Mouse (Mus musculus): ENCODE measurements around the gene Csn1s2b. TPM values are rescaled to one million over a fixed set of nuclear protein-coding genes. Genes with fewer than 3 reads are reported as not detected.
"Not testable (repeated sequence)": the region's sequence is repeated elsewhere in the genome, so short reads cannot be mapped to it uniquely, and the experiment has no call there.

The Csn1s2b gene
- 0.25 and 0.35 TPM in 2 replicates for total RNA-seq (2017)

DNA sequence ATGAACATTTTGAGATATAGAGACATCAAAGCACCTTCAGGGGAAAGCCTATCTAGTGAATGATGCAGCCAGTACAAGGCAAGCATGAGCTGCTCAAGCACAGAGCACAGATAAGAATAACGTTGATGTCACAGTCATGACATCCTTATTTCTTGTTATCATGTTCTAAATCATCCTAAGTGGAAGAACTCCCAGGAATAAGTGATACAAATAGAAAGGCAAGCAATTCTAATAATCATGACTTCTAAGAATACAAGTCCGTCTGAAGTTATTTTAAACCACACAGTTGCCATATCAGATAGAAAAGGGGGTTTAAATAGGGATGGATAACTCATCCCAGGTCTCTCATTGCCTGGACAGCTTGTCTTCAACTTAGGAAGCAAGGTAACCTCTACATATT, at the start of gene Csn1s2b:
TSS of gene Csn1s2b (plus strand) at position 301 of the 400 bp plus-strand sequence.
- ATAC-seq (ENCODE audit: extremely low read depth, insufficient number of reproducible peaks, low FRiP score, poor library complexity, severe bottlenecking) = no peak

DNA sequence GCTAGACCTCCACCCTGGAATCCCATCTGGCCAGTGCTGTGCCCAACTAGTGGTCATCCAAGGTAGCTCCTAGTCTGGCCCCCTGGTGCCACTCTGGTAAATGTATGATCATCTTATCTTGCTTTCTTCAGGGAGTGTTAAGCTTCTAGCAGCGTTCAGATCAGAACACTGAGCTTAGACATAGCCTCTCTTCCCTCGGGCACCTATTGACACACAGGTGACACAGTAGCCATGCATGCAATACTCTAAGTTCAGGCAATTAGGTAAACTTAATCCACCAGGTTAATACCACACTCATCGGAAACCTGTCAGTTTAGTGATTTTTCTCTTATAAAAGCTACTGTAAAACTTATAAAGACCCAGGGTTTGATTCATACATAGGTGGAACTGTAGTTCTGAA, 43.3 kb upstream of the Csn1s2b start:
- ATAC-seq (ENCODE audit: extremely low read depth, insufficient number of reproducible peaks, low FRiP score, poor library complexity, severe bottlenecking) = no peak

DNA sequence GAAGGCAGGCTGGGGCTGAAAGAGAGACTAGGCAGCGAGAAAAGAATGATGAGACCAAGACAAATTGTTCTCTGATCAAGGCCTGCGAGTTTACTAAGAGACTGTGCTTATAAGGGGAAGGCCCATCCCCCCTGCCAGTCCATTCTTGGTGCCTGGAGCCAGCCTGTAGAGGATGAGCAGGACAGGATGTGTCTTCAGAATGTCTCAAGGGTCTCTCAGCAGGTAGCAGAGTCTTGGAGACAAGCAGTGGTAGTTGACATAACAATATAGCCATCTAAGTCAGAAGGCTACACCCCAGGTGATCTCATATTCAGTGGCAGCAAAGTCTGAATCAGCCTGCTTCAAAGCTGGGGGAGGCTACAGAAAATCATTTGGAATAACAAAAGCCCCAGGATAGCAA, 35.7 kb upstream of the Csn1s2b start:
- ATAC-seq (ENCODE audit: extremely low read depth, insufficient number of reproducible peaks, low FRiP score, poor library complexity, severe bottlenecking) = not testable (repeated sequence)

DNA sequence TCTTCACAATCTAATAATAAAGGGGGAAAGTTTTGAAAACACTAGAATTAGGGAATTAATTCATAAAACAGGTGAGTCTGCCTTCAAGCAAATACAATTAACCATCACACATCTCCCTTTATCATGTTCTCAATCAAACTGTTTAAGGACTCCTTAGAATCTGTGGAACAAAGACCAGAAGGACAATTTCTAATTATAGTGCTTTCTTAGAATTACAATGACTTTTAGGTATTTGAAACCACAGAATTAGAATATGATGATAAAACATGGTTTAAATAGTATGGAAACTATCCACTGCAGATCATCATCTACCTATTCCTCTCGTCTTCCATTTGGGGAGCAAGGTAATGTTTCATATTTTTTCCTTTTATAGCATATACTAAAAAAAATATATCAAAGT, 33.6 kb upstream of the Csn1s2b start, which contains the start of gene Csn1s2a:
TSS of gene Csn1s2a (plus strand) at position 301 of the 400 bp plus-strand sequence.
- ATAC-seq (ENCODE audit: extremely low read depth, insufficient number of reproducible peaks, low FRiP score, poor library complexity, severe bottlenecking) = no peak

DNA sequence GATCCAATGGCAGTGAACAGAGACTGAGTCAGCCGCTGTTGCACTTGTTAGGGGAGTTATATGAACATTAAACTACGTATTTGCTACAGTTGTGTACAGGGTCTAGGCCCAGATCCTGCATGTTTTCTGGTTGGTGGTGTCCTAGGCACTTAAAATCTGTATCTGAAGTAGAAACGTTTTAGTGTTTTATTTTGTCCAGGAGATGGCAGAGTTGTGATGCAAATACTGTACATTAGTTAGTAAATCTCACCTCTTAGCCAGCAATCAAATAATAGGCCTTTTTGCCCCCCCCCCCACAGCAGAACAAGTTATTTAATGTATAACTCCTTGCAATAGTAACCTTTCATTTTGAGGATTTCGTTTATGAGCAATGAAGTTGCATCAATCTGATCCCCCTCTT, 25.2 kb upstream of the Csn1s2b start:
- ATAC-seq (ENCODE audit: extremely low read depth, insufficient number of reproducible peaks, low FRiP score, poor library complexity, severe bottlenecking) = no peak

DNA sequence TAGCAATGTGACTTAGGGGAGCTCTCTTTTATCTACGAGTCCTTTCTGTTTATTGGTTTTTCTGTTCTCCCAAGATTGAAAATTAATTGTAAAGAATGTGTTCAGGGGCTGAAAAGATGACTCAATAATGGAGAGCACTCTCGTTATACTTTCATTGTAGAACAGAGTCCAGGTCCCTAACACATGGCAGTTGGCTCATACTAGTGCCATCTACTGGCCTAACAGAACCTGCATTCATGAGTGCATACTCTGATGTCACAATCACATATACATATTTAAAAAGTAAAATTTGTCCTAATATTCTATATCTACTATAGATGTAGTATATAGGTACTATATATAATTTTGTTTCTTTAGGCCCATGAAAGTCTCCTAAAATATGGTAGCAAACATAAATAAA, 1.4 kb downstream of the Csn1s2b start:
- ATAC-seq (ENCODE audit: extremely low read depth, insufficient number of reproducible peaks, low FRiP score, poor library complexity, severe bottlenecking) = no peak

DNA sequence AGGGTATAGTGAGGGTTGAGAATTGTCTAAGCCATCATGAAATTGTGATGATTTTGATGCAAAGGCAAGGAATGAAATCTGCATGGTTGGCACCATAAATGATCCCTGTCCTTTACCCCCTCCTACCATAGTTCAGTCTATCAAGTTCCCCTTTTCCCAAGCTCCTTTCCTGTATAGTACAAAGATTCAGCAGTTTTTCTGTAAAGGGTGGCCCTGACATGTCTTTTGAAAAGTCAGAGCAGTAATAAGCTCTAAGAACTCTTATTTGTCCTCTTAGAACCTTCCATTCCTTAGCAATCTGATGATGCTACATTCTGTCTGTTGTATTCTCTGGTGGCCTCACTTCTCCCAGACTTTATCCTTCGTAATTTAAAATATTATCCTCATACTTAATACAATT, 17.5 kb downstream of the Csn1s2b start, which contains the start of gene Prr27:
TSS of gene Prr27 (plus strand) at position 301 of the 400 bp plus-strand sequence.
- no peak for ATAC-seq (ENCODE audit: extremely low read depth, insufficient number of reproducible peaks, low FRiP score, poor library complexity, severe bottlenecking)

DNA sequence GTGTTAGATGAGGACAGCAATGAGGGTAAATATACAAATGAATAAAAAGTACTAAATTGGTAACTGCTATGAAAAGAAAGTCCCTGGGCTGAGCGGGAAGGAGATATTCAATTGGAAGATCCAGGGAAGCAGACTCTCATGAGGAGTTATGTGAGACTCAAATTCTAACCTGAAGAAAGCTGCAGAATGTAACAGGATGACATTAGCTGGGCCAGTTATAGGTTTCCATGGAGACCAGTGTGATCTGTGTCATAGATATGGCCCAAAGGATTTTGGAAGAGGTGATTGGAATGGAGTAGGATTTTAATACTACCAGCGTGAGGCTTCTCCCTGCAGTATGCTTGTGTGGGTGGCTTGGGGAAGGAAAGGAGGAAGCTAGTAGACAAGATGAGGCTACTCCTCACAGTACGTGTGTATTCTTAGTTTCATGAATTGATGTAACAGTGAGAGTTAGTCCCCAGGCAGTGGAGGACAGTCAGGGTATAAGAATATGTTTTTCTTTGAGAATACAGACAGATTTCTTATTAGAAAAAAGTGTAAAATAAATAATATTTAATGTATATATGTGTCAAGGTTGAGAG, 47.3 kb downstream of the Csn1s2b start:
- ATAC-seq (ENCODE audit: extremely low read depth, insufficient number of reproducible peaks, low FRiP score, poor library complexity, severe bottlenecking) = no peak

DNA sequence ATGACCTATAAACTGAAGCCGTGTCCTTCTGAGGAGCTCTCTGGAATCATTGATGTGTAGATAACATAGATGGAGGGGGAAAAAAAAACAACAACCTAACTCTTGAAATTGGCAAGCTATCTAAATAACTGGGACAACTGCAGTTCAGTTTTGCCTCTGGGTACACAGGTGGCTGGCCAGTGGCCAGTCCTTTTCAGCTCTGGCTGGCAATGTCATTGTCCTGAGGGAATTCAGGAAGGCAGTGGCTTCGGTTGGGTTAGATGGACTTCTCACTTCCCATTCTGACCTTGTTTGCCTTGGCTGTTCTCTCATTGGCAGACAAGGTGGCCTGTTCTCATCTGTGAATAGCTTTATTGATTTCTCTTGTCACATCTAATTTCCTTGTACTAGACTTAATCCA, 62.2 kb downstream of the Csn1s2b start:
- no peak for ATAC-seq (ENCODE audit: extremely low read depth, insufficient number of reproducible peaks, low FRiP score, poor library complexity, severe bottlenecking)

DNA sequence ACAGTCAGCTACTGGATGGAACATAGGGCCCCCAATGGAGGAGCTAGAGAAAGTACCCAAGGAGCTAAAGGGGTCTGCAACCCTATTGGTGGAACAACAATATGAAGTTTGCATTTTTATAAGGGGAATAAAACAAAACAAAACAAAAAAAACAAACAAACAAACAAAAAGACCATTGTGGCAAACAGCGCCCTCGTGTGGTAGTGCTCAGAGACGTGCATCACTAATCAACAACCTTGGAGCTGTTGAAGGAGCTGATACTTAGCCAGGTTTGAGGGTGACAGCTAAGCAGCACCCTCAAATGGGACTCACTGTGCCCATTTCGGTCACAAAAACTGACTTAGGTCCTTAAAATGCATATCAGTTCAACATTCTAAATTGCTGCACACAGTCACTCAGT, 63.5 kb downstream of the Csn1s2b start:
- ATAC-seq (ENCODE audit: extremely low read depth, insufficient number of reproducible peaks, low FRiP score, poor library complexity, severe bottlenecking) = no peak

Other genes starting within 250 kb of the Csn1s2b start
- gene Sult1d1, start 239.1 kb upstream of the Csn1s2b start, total RNA-seq (2017) = not detected in 2 replicates
- gene Sult1e1, start 216.5 kb upstream of the Csn1s2b start, total RNA-seq (2017) = not detected in 2 replicates
- gene Csn1s1, start 141.9 kb upstream of the Csn1s2b start, total RNA-seq (2017) = not detected in 2 replicates
- gene Csn2, start 108.5 kb upstream of the Csn1s2b start, total RNA-seq (2017) = not detected in 2 replicates
- not detected in 2 replicates for gene Csn1s2a, start 33.5 kb upstream of the Csn1s2b start, total RNA-seq (2017)
- not detected in 2 replicates for gene Prr27, start 17.6 kb downstream of the Csn1s2b start, total RNA-seq (2017)
- gene Odam, start 76.9 kb downstream of the Csn1s2b start, total RNA-seq (2017) = not detected in 2 replicates
- not detected in 2 replicates for gene Csn3, start 117.5 kb downstream of the Csn1s2b start, total RNA-seq (2017)
- gene 2310003L06Rik, start 161.4 kb downstream of the Csn1s2b start, total RNA-seq (2017) = not detected in 2 replicates
- not detected in 2 replicates for gene Gm28434, start 161.4 kb downstream of the Csn1s2b start, total RNA-seq (2017)
- not detected in 2 replicates for gene Cabs1, start 171.4 kb downstream of the Csn1s2b start, total RNA-seq (2017)
- gene Smr3a, start 194.5 kb downstream of the Csn1s2b start, total RNA-seq (2017) = not detected in 2 replicates

Measured in neutrophil, adult 5-6 weeks (primary cell).